Mouse (Mus musculus) megakaryocyte, embryonic 14.5 days (primary cell): ENCODE measurements around the gene Cox6a1.

Source experiments
- FLI1 ChIP-seq: IDR thresholded peaks from 2 replicates; pipeline ENCODE4 v1.6.1; 2012; ENCODE audit warnings: low read length, inconsistent platforms, mixed read lengths
- GATA1 ChIP-seq: IDR thresholded peaks from 3 replicates; pipeline ENCODE4 v1.6.1; 2012; ENCODE audit warnings: mixed read lengths, low read length, inconsistent platforms, borderline replicate concordance

DNA sequence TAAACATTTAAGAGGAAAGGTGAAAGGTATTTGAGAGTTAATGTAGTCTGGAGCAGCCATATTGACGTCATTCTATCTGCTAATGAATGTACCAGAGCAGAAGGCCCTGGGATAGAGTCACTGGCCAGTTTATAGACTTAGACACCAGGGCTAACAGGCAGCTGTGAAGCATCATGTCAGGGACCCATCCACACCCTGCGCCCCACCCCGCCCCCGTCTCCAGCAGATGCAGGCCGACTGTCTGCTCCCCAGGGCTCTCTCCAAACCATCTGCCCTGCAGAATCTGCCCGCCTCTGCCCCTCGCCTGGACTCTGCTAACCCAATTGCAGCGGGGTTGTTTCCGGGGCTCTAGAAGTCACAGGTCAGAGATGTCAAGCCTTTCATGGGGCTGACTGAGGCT is 23.0 kb upstream of the Cox6a1 start:
- TF ChIP-seq GATA1 (no peak), FLI1 (no peak)
